Mouse (Mus musculus): ENCODE data around the gene Bivm. TPM values are rescaled to one million over a fixed set of nuclear protein-coding genes. Genes with fewer than 3 reads are reported as not detected.

The Bivm gene
- total and polyA plus RNA-seq, 3 experiments, result 4.8 to 70.1 (median 26.1) TPM

GRCm38 (mm10) chr1:44162389-44162788 is 43.6 kb downstream of the Bivm start:
- ATAC-seq (ENCODE audit: extremely low read depth, insufficient number of reproducible peaks, low FRiP score, poor library complexity, severe bottlenecking) (no peak), DNase-seq (ENCODE audit: low spot score) (no peak)
- TF ChIP-seq TAL1 (conservative IDR thresholded peaks at IDR 0.05; ENCODE audit: low read depth, low read length) (no peak), GATA2 (IDR thresholded peaks at IDR 0.05; ENCODE audit: borderline replicate concordance, low read depth, low read length) (no peak), CTCF (IDR thresholded peaks at IDR 0.05; ENCODE audit: low read depth, low read length) (no peak), GATA1 (IDR thresholded peaks at IDR 0.05; ENCODE audit: borderline replicate concordance, low read length) (no peak), POLR2AphosphoS5 (IDR thresholded peaks at IDR 0.05; ENCODE audit: insufficient replicate concordance, low read depth, low read length) (no peak)
- H3K9me3 ChIP-seq (replicated peaks), result no peaks in the 10 kb centered on the region
- H3K4me1 ChIP-seq (ENCODE audit: insufficient read depth, low read depth, low read length), result no peaks in the 10 kb centered on the region
- peaks cover 86% of the 10 kb centered on the region for H3K36me3 ChIP-seq (replicated peaks)
- H3K4me3 ChIP-seq (ENCODE audit: low read depth, low read length), result no peak overlapping the region
- no peaks in the 10 kb centered on the region for H3K27me3 ChIP-seq (ENCODE audit: insufficient read depth, low read length)

- Histone ChIP-seq H3K9me3 (replicated peaks) (peaks cover 4% of the 10 kb centered on the region), H3K36me3 (replicated peaks) (peaks cover 77% of the 10 kb centered on the region), H3K4me1 (ENCODE audit: insufficient read depth, low read depth, low read length) (no peaks in the 10 kb centered on the region), H3K4me3 (ENCODE audit: low read depth, low read length) (no peak overlapping the region), H3K27me3 (ENCODE audit: insufficient read depth, low read length) (no peaks in the 10 kb centered on the region)
- TF ChIP-seq POLR2AphosphoS5 (IDR thresholded peaks at IDR 0.05; ENCODE audit: insufficient replicate concordance, low read depth, low read length), result no peak
- 0 out of 2 replicates have a peak, but pooled peaks have one; percentile 22 for TF ChIP-seq CTCF (IDR thresholded peaks at IDR 0.05; ENCODE audit: low read depth, low read length)
- DNase-seq (ENCODE audit: low spot score) (no peak), ATAC-seq (ENCODE audit: extremely low read depth, insufficient number of reproducible peaks, low FRiP score, poor library complexity, severe bottlenecking) (no peak)
Measured at GRCm38 (mm10) chr1:44167859-44168383, 49.2 kb downstream of the Bivm start.

GRCm38 (mm10) chr1:44172656-44173055 is 53.9 kb downstream of the Bivm start:
- H3K4me1 ChIP-seq (ENCODE audit: insufficient read depth, low read depth, low read length), result no peaks in the 10 kb centered on the region
- no peaks in the 10 kb centered on the region for H3K27me3 ChIP-seq (ENCODE audit: insufficient read depth, low read length)
- ATAC-seq (ENCODE audit: extremely low read depth, insufficient number of reproducible peaks, low FRiP score, poor library complexity, severe bottlenecking), result no peak
- H3K9me3 ChIP-seq (replicated peaks), result peaks cover 4% of the 10 kb centered on the region
- H3K4me3 ChIP-seq (ENCODE audit: low read depth, low read length), result no peak overlapping the region
- TF ChIP-seq GATA1 (IDR thresholded peaks at IDR 0.05; ENCODE audit: borderline replicate concordance, low read length) (no peak), CTCF (IDR thresholded peaks at IDR 0.05; ENCODE audit: low read depth, low read length) (no peak), POLR2AphosphoS5 (IDR thresholded peaks at IDR 0.05; ENCODE audit: insufficient replicate concordance, low read depth, low read length) (no peak), GATA2 (IDR thresholded peaks at IDR 0.05; ENCODE audit: borderline replicate concordance, low read depth, low read length) (no peak), TAL1 (conservative IDR thresholded peaks at IDR 0.05; ENCODE audit: low read depth, low read length) (no peak)
- DNase-seq (ENCODE audit: low spot score), result no peak
- peaks cover 83% of the 10 kb centered on the region for H3K36me3 ChIP-seq (replicated peaks)

GRCm38 (mm10) chr1:44173903-44174302 is 55.1 kb downstream of the Bivm start:
- TF ChIP-seq CTCF (IDR thresholded peaks at IDR 0.05; ENCODE audit: low read depth, low read length) (0 out of 2 replicates have a peak, but pooled peaks have one; percentile 25), TAL1 (conservative IDR thresholded peaks at IDR 0.05; ENCODE audit: low read depth, low read length) (no peak)
- no peak overlapping the region for H3K4me3 ChIP-seq (ENCODE audit: low read depth, low read length)
- ATAC-seq (ENCODE audit: extremely low read depth, insufficient number of reproducible peaks, low FRiP score, poor library complexity, severe bottlenecking) (peak; percentile 22; the same call in 1 of the 2 replicates), DNase-seq (ENCODE audit: low spot score) (no peak)
- no peaks in the 10 kb centered on the region for H3K4me1 ChIP-seq (ENCODE audit: insufficient read depth, low read depth, low read length)
- peaks cover 84% of the 10 kb centered on the region for H3K36me3 ChIP-seq (replicated peaks)
- peaks cover 4% of the 10 kb centered on the region for H3K9me3 ChIP-seq (replicated peaks)
- no peaks in the 10 kb centered on the region for H3K27me3 ChIP-seq (ENCODE audit: insufficient read depth, low read length)

GRCm38 (mm10) chr1:44178086-44178485 is 59.3 kb downstream of the Bivm start:
- DNase-seq (ENCODE audit: low spot score), result no peak
- H3K4me3 ChIP-seq (ENCODE audit: low read depth, low read length), result no peak overlapping the region
- TF ChIP-seq CTCF (IDR thresholded peaks at IDR 0.05; ENCODE audit: low read depth, low read length) (no peak), GATA2 (IDR thresholded peaks at IDR 0.05; ENCODE audit: borderline replicate concordance, low read depth, low read length) (no peak), TAL1 (conservative IDR thresholded peaks at IDR 0.05; ENCODE audit: low read depth, low read length) (no peak), POLR2AphosphoS5 (IDR thresholded peaks at IDR 0.05; ENCODE audit: insufficient replicate concordance, low read depth, low read length) (no peak), GATA1 (IDR thresholded peaks at IDR 0.05; ENCODE audit: borderline replicate concordance, low read length) (no peak)
- ATAC-seq (ENCODE audit: extremely low read depth, insufficient number of reproducible peaks, low FRiP score, poor library complexity, severe bottlenecking), result no peak
- peaks cover 80% of the 10 kb centered on the region for H3K36me3 ChIP-seq (replicated peaks)
- no peaks in the 10 kb centered on the region for H3K4me1 ChIP-seq (ENCODE audit: insufficient read depth, low read depth, low read length)
- no peaks in the 10 kb centered on the region for H3K27me3 ChIP-seq (ENCODE audit: insufficient read depth, low read length)
- no peaks in the 10 kb centered on the region for H3K9me3 ChIP-seq (replicated peaks)

- peaks cover 10% of the 10 kb centered on the region for H3K36me3 ChIP-seq (replicated peaks)
- no peak for DNase-seq (ENCODE audit: low spot score)
- no peak overlapping the region for H3K4me3 ChIP-seq (ENCODE audit: low read depth, low read length)
- no peaks in the 10 kb centered on the region for H3K4me1 ChIP-seq (ENCODE audit: insufficient read depth, low read depth, low read length)
- TF ChIP-seq TAL1 (conservative IDR thresholded peaks at IDR 0.05; ENCODE audit: low read depth, low read length), result no peak
- TF ChIP-seq POLR2AphosphoS5 (IDR thresholded peaks at IDR 0.05; ENCODE audit: insufficient replicate concordance, low read depth, low read length), result no peak
- TF ChIP-seq CTCF (IDR thresholded peaks at IDR 0.05; ENCODE audit: low read depth, low read length), result no peak
- no peak for TF ChIP-seq GATA2 (IDR thresholded peaks at IDR 0.05; ENCODE audit: borderline replicate concordance, low read depth, low read length)
- TF ChIP-seq GATA1 (IDR thresholded peaks at IDR 0.05; ENCODE audit: borderline replicate concordance, low read length), result no peak
- ATAC-seq (ENCODE audit: extremely low read depth, insufficient number of reproducible peaks, low FRiP score, poor library complexity, severe bottlenecking), result no peak
- no peaks in the 10 kb centered on the region for H3K27me3 ChIP-seq (ENCODE audit: insufficient read depth, low read length)
- no peaks in the 10 kb centered on the region for H3K9me3 ChIP-seq (replicated peaks)
Measured at GRCm38 (mm10) chr1:44186396-44186795, 67.6 kb downstream of the Bivm start.

Other genes with a start within 250 kb of the Bivm start
- 215 and 240 TPM in 2 replicates for gene Tpp2, start 185.3 kb upstream of the Bivm start, total RNA-seq (2014; fragmentation: Nextera tagmentation)
- gene Tpp2, start 185.3 kb upstream of the Bivm start, total RNA-seq (2017), result 204 and 246 TPM in 2 replicates
- gene Tpp2, start 185.3 kb upstream of the Bivm start, polyA plus RNA-seq (2012), result 19.0 and 19.4 TPM in 2 replicates
- gene Mettl21c, start 98.9 kb upstream of the Bivm start, total RNA-seq (2014; fragmentation: Nextera tagmentation), result not detected in 2 replicates
- gene Mettl21c, start 98.9 kb upstream of the Bivm start, total RNA-seq (2017), result 0.44 TPM in 1 of 2 replicates, not detected in the other
- not detected in 2 replicates for gene Mettl21c, start 98.9 kb upstream of the Bivm start, polyA plus RNA-seq (2012)
- not detected in 2 replicates for gene Gm8251, start 57.0 kb upstream of the Bivm start, total RNA-seq (2014; fragmentation: Nextera tagmentation)
- 0.22 and 0.29 TPM in 2 replicates for gene Gm8251, start 57.0 kb upstream of the Bivm start, total RNA-seq (2017)
- 0.01 TPM in 1 of 2 replicates, not detected in the other for gene Gm8251, start 57.0 kb upstream of the Bivm start, polyA plus RNA-seq (2012)
- 65.6 and 102 TPM in 2 replicates for gene Tex30, start 16.5 kb upstream of the Bivm start, total RNA-seq (2014; fragmentation: Nextera tagmentation)
- 125 and 159 TPM in 2 replicates for gene Tex30, start 16.5 kb upstream of the Bivm start, total RNA-seq (2017)
- 7.6 and 12.8 TPM in 2 replicates for gene Tex30, start 16.5 kb upstream of the Bivm start, polyA plus RNA-seq (2012)
- gene Kdelc1, start 149 bp upstream of the Bivm start, total RNA-seq (2014; fragmentation: Nextera tagmentation), result 65.3 and 67.5 TPM in 2 replicates
- gene Kdelc1, start 149 bp upstream of the Bivm start, total RNA-seq (2017), result 24.2 and 26.2 TPM in 2 replicates
- 5.9 and 7.0 TPM in 2 replicates for gene Kdelc1, start 149 bp upstream of the Bivm start, polyA plus RNA-seq (2012)
- 45.3 and 49.5 TPM in 2 replicates for gene Ercc5, start 28.8 kb downstream of the Bivm start, total RNA-seq (2014; fragmentation: Nextera tagmentation)
- gene Ercc5, start 28.8 kb downstream of the Bivm start, total RNA-seq (2017), result 30.8 and 33.8 TPM in 2 replicates
- gene Ercc5, start 28.8 kb downstream of the Bivm start, polyA plus RNA-seq (2012), result 6.4 and 6.7 TPM in 2 replicates
- gene Mettl21e, start 100.0 kb downstream of the Bivm start, total RNA-seq (2014; fragmentation: Nextera tagmentation), result not detected in 2 replicates
- gene Mettl21e, start 100.0 kb downstream of the Bivm start, total RNA-seq (2017), result 0.06 and 0.16 TPM in 2 replicates
- gene Mettl21e, start 100.0 kb downstream of the Bivm start, polyA plus RNA-seq (2012), result not detected in 2 replicates